Mouse (Mus musculus): Measurements from ENCODE around the gene Ero1l. TPM values are rescaled to one million over a fixed set of nuclear protein-coding genes. Genes with fewer than 3 reads are reported as not detected.

Ero1l gene
- total RNA-seq, 2 experiments from 2014 or later = 23.4 to 25.5 TPM

DNA sequence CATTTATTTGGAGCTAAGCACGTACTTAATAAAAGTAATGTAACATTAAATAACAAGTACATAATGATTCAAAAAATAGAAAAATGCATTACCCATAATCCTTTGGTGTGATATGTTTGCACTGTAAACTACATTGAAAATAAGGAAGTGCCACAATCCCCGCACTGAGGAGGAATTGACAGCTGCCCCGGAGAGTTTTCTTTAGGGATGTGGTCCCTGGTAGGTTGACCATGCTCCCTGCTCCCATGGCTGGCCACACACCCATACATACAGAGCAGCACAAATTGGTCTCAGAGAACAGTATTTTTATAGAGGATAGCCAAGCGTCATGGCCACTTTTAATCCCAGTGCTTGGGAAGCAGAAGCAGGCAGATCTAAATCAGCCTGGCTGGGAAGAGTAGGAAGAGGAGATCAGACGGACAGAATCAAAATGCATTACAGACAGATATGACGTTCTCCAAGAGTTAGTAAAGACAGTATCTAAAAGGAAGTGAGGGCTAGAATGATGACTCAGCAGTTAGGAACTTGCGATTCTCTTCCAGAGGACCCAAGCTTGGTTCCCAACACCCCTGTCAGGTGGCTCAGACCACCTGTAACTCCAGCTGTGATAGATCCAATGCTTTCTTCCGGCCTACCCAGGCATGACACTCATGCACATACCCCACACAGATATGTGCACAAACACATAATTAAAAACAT lies 10.8 kb downstream of the Ero1l start:
- DNase-seq (ENCODE audit: low spot score in 2 of 2) = no peak

DNA sequence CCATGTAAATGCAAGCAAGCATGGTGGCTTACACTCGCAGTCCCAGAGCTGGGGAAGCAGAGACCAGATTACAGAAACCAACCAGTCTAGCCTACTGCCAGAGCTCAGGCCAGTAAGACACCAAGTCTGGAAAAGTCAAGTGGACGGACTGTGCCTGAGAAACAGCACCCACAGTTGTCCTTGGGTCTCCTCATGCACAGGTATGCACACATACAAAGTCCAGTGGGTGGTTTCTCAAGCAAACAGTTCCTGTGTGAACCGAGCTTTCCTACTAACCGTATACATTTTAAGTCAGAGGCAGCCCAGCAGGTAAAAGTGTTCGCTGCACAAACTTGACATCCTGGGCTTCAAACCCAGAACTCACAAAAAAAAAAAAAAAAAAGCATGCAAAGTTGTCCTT lies 12.7 kb downstream of the Ero1l start:
- DNase-seq (ENCODE audit: low spot score in 2 of 2) = no peak

DNA sequence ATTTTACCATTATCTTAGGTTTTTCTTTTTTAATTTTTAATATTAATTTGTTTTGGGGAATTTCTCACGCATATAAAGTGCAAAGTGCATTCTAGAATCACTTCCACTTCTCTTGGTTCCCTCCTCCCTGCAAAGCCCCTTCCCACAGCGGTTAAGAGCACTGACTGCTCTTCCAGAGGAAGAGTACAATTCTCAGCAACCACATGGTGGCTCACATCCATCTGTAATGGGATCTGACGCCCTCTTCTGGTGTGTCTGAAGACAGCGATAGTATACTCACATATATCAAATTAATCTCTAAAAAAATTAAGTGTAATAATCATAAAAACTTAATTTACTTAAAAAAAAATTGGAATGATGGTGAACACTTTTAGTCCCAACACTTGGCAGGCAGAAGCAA lies 14.2 kb downstream of the Ero1l start:
- no peak for DNase-seq (ENCODE audit: low spot score in 2 of 2)

DNA sequence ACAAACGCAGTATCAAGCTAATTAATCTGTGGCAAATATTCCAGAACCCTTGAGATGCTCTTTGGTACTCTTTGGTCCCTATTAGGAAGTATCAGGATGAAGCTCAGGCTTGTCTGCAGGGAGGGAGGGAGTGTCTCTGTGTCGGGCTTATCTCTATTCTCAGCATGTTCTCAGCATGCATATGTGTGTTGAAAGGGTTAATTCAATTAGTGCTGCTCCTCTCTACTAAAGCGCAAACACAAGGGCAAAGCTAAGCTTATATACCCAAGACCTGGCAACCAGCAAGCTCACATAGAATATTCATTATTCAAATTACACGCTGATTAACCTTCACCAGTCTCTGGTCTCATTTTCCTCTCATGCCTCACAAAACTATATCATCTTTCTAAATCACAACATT lies 14.6 kb downstream of the Ero1l start:
- no peak for DNase-seq (ENCODE audit: low spot score in 2 of 2)

DNA sequence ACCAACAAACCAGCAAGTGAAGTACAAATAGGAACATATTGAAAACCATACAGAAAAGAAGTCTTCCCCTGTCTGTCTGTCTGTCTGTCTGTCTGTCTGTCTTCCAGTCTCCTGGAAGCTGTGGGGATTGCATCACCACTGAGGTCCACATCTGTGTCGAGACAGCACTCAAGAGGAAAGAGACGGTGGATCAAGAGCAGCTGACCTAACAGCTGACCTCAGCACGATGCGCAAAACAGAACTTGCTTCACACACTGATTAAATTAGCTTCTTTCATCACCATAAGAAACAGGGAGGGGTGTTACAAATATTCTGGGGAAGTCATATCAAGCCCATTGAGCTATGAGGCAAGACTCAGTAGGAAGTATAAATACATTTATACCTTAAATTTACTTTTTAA lies 27.0 kb downstream of the Ero1l start:
- DNase-seq (ENCODE audit: low spot score in 2 of 2) = no peak

DNA sequence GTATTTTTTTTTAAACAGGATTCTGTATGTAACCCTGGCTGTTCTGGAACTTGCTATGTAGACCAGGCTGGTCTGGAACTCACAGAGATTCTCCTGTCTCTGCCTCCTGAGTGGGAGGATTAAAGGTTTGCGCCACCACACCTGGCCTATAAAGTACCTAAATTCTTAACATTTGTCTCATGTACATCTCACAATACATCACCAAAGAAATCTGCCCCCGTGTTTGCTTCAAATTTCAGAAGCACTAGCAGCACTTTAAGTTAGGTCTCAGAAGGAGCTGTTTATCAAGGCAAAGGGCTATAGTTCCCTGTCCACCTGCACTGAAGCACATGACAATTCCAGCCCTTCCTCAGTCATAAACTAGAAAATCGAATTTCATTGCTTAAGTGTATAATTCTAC lies 36.5 kb downstream of the Ero1l start:
- DNase-seq (ENCODE audit: low spot score in 2 of 2) = no peak

DNA sequence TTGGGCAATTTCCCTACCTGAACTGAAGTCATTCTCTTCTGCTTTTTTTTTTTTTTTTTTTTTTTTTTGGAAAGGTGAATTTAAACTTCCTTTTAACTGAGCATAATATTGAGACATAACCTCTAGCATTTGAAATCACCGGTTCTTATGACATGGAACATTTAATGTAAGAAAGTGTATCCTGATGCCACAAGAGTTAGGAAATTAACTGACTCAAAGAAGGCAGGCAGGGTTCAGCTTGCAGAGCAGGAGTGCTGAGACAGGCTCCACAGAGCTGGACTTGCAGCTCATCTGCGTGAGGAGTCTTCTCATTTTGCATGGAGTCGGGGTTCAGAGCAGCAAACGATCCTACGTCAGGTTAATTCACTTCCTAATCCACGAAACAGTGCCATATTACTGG lies 42.8 kb downstream of the Ero1l start:
- no peak for DNase-seq (ENCODE audit: low spot score in 2 of 2)

DNA sequence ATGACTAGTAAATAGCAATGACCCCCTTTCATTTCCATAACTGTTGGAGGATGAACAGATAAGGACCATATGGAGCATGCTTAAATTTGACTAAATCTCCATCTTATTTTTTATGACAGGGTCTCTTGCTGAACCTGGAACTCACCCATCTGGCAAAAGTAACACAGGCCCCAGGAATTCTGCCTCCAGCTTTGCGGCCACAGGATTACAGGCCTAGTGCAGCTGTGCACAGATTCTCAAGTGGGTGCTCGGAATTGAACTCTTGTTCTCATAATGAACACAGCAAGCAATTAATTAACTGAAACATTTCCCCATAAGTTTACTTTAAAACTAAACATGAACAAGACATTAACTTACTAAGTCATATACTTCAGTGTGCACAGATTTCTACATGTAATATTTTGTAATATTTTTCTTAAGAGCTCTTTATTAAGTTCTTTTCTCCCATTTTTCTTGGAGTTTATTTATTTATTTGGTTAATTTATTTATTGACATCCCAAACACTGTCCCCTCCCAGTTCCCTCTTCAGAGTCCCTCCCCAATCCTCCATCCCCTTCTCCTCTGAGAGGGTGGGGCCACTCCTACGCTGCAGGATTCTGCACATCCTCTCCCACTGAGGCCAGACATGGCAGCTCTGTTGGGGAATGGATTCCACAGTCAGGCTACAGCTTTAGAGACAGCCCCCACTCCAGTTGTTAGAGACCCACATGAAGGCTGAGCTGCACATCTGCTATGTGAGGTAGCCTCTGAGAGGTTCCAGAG lies 54.6 kb downstream of the Ero1l start:
- DNase-seq (ENCODE audit: low spot score in 2 of 2) = no peak

DNA sequence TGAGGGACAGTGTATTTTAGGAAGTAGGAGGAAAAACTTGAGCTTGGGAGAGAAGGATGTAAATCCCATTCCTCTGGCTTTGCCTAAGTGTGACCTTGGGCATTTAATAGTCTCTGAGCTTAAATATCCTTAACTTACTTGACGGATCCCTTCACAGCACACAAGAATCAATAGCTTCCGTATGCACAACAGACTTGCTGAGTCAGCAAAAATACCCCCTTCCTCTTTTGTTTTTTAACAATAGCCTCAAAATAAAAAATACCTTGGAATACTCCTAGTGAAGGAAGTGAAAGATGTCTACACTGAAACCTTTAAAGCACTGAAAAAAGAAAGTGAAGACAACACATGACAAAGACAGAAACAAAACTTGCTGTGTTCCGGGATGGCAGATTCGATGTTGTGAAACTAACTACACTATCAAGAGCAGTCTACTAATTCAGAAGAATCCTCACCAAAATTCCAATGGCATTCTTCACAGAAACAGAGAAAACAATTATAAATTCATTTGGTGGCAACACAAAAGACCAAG lies 67.0 kb downstream of the Ero1l start:
- DNase-seq (ENCODE audit: low spot score in 2 of 2) = no peak

DNA sequence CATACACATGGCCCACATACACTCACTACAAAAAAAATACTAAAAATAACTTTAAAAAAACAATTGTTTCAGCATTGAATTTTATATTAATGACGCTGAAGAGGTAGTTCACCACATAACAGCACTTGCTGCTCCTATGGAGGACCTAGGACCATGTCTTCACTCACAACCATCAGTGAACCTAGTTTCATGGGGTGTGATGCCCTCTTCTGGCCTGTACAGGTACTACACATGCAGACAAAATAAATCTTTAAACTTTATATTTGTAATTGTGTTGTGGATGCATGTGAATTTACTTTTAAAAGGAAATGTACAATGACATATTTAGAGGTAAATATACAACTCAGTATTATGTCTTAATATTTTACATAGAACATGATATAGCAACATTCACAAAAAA lies 77.0 kb downstream of the Ero1l start:
- no peak for DNase-seq (ENCODE audit: low spot score in 2 of 2)

DNA sequence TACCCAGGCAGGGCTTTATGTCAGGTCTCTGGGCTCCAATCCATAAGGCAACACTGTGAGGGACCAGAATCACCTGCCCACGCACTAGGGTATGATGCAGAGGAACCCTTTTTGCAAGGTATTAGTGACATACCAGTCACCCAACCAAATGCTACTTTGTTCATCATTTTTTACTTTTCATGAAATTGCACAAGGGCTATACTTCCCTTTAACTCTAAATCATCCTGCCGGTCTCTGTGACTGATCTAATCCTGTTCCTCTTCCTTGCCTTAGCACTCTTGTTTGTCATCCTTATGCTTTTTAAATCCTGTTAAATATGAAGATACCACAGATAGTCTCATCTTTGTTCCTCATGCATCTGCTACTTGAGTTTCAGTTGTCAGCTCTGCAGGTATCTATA lies 79.5 kb downstream of the Ero1l start:
- DNase-seq (ENCODE audit: low spot score in 2 of 2) = no peak

Other genes starting within 250 kb of the Ero1l start
- 10 to 100 TPM; 24.5 to 27.9 TPM for gene Gpr137c, start 99.1 kb downstream of the Ero1l start, total RNA-seq (2021)
- gene Txndc16, start 98.4 kb downstream of the Ero1l start, total RNA-seq (2021) = 10 to 100 TPM; 67.8 to 68.8 TPM
- gene Psmc6, start 11.0 kb upstream of the Ero1l start, total RNA-seq (2021) = 100 to 1,000 TPM; 102 to 112 TPM
- 10 to 100 TPM; 19.1 to 20.1 TPM for gene Styx, start 32.3 kb upstream of the Ero1l start, total RNA-seq (2021)
- 10 to 100 TPM; 14.9 to 15.9 TPM for gene Gnpnat1, start 86.1 kb upstream of the Ero1l start, total RNA-seq (2021)
- gene Fermt2, start 211.3 kb upstream of the Ero1l start, total RNA-seq (2021) = 100 to 1,000 TPM in 1 of 2 experiments, 10 to 100 TPM in 1; 90.8 to 117 TPM